Mouse (Mus musculus) ES-CJ7 (cell line): ENCODE measurements at regions not wholly inside any gene's neighbourhood (a gene's known extent, or its start where the extent isn't known, plus 50 kb on each side); places are given as distances from the start of the nearest gene placed in this dataset.

ENCODE experiments used
- DNase-seq: peaks from one replicate; pipeline ENCODE4 v3.0.0; 2011; ENCODE audit warnings: low read depth, low spot score

DNA sequence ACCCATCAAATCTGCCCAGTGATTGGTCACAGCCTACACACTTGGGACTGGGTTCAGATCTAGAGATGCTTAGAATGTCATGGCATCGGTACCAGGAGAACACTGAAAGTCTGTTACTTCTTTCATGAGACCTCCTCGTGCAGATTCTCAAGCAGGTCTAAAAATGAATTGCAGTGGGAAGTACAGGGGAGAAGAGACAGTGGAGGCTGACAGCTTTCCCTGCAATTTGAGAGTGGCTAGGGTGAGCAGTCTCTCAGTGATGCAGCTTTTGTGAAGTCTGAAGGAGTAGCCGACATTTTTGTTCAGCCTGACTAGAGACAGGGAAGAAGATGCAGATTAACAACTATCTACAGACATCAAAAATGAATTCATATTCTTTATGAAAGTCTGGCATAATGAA is 112.5 kb downstream of the Fam198b start:
- no peak for DNase-seq

DNA sequence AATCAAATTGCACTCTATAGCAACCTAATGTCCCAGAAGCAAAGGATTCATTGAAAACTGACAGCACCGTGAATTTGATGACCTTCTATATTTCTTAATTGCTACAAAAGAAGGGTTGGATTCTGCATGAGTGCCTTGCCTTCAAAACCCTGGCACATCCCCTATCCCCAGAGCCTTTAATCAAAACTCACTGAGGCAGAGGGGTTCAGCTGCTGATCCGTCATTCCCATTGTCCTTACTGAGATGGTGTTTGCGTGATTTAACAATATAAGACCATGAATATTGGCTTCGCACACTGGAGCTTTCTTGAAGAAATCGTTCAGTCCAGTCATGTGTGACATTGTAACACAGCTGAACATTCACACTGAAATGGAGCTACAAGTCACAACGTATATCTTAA is 118.0 kb downstream of the Fam198b start:
- DNase-seq, result no peak

DNA sequence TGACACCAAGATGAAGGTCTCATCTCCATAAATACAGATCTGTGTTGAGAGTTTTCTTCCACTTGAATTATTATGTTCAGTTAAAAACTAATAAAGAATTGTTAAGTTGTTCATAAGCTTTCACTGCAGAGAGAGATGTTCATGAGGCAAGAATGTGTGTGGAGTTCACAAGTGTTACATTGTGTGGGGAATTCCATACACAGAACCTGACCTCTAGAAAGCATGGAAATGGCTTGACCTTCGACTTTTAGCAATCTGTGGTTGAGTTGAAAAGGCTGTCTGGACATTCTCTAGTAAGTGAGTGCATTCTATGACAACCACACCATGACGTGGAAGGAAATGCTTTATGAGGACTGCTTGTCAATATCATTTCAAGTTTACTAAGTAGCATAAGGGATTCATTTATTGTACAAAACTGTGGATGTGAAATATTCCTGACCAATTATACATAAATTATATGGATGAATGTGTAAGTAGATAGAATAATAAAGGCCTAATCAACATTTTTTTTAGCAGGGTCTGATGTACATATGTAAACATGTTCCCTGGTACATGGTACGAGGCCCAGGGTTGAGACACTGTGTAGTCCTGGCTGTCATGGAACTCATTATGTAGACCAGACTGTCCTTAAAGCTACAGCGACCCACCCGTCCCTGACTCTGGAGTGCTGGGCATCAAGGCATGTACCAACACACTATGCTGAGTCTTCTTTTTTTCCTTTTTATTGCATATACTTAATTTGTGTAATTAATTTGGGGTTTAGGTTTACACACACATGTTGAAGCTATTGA is 119.2 kb downstream of the Fam198b start:
- no peak for DNase-seq

DNA sequence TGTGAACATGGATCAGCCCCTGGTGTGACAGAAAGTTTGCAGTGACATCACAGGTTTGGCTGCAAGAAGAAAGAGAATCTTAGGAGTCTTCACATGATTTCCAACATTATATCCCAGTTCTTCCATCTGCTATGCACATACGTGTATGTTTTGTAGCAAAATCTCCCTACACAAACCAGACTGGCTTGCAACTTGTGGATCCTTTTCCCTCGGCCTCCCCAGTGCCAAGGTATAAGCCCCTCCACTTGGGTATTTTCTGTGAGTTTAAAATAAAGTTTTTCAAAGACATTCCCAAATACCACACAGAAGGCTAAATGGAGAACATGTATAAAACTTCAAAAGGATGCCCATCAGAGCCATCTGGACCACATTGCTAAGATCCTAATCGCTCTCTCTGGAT is 120.2 kb downstream of the Fam198b start:
- DNase-seq, result no peak

DNA sequence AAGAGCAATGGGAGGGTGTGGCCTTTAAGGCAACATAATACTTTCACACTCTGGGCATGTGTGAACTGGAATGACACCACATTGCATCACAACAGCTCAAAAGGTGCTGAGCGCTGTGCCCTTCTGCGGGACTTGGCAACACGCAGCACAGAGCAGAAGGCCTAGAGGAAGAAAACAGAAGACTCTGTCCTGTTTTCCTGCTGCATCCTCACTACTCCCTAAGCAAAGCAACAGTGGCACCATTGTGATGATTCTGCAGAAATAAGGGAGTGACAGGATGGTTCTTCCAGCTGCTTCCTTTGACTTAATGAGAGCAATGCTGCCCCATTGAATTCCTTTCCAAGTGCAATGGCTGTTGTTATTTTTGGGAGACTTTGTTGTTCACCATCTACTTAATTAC is 120.6 kb downstream of the Fam198b start:
- DNase-seq, result no peak

DNA sequence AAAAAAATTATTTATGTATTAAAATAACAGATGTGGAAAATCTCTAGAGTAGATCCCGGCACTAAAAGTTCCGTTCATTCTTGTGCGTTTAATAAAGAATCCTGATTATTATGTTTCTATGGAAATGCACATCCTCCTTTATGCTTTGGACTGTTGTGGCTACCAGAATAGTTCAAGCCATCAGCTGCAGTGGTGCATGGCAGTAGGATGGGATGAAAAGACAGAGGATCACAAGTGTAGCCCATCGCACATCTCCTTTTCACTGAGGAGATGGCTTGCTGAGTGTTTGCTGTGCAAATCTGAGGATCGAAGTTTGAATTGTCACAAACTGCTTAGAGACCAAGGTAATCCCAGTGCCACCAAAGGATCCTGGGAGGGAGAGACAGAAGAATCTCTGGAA is 121.0 kb downstream of the Fam198b start:
- DNase-seq, result no peak

DNA sequence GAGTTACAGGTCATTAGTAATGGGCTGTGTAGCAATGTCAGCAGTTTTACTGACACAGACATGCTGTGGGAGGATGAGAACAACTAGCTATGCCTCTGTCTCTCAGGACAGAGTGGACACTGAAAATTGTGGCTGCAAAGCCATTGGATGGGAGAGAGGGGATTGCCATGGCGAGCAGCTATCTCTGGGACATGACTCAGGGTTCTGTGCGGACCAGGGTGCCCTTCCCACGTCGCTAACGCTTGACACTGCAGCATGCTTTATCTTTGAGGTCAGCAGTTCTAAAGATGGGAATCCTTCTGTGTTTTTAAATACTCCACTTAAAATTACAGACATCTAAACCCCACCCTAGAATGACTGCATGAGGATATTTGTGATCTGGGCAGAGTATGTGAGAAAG is 121.9 kb downstream of the Fam198b start:
- no peak for DNase-seq

DNA sequence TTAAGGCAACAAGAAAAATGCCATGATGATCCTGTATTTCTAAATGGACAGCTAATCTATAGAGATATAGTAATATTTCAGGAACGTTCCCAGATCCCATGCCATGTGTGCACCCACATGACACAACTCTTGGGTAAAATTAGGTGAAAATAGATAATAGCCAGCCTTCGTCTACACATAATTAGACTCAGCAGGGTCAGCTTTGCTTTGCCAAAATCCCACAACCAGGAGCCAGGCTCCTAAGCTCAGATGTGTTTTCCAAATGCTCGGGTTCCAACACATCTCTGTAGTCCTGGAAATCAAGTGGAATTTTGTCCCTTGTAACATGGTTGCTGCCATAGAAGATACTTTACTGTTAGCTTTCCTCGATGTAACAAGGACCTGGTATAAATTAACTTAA is 122.7 kb downstream of the Fam198b start:
- DNase-seq, result no peak

DNA sequence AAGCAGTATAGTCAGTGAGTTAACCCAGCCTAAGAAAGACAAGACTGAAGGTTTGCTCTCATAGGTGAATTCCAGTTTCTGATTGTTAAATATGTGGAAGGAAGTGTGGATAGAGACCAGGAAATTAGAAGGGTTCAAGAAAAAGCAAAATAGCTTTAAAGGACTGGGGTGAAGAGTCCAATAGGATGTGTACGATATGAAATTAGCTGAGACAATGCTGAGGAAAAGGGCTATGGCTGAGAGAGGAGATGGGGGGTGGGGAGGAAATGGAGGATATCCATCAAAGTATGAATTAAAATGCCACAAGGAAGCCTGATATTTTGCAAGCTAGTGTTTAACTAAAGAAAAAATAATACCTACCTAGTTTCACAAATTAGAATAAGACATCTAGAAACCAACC is 124.9 kb downstream of the Fam198b start:
- DNase-seq, result no peak

DNA sequence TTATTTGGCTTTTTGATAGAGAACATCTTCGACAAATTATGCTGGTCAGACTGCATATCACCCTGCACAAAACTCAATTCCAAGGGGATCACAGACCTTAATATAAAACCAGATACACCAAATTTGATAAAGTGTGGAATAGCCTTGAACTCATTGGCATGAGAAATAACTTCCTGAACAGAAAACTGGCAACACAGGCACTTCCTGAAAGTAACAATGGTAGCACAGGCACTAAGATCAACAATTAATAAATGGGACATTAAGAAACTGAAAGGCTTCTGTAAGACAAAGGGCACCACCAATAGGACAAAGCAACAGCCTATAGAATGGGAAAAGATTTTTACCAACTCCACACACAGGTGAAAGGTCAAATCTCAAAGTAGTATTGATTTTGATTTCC is 141.5 kb downstream of the Fam198b start:
- DNase-seq, result no peak

DNA sequence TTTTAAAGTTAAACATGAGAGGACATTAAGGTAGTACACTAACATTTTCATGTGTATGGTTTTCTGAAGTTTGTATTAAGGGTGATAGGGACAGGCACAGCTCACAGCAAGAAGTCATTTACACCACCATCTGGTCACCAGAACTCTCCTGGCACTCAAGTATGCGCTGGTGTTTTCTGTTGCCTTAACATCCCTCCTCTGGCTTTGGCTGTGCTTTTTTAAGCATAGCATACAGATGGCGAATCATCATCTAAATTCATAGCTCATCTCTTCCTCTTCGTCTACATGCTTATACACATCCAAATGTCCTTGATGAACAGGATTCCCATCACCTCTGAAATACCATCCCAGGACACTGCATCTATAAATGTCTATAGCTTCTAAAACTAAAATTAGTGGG is 148.7 kb downstream of the Fam198b start:
- DNase-seq, result no peak

DNA sequence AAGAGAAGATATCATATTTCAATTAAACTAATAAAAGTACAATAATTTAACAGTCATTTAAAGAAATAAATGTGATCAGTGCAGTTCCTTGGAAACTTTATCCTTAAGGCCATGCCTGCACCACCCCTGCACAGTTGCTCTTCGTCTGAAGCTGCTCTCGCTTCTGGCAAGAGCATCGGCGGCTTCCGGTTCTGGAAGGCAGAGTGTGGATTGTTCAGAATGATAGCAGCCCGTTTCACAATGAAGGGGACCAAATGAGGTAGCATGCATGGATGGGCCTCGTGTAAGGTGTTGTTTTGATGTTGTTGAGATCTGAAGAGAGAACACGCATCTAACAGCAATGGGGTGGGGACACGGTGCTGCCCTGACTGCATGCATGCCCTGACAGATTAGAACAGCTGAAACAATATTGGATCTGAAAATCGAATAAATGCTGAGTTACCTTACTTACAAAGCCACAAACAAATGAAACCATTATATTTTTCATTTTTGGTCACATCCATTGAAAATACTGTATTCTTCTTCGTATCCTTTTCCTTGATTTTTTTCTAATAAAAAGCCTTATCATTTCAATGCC is 154.3 kb downstream of the Fam198b start:
- no peak for DNase-seq

DNA sequence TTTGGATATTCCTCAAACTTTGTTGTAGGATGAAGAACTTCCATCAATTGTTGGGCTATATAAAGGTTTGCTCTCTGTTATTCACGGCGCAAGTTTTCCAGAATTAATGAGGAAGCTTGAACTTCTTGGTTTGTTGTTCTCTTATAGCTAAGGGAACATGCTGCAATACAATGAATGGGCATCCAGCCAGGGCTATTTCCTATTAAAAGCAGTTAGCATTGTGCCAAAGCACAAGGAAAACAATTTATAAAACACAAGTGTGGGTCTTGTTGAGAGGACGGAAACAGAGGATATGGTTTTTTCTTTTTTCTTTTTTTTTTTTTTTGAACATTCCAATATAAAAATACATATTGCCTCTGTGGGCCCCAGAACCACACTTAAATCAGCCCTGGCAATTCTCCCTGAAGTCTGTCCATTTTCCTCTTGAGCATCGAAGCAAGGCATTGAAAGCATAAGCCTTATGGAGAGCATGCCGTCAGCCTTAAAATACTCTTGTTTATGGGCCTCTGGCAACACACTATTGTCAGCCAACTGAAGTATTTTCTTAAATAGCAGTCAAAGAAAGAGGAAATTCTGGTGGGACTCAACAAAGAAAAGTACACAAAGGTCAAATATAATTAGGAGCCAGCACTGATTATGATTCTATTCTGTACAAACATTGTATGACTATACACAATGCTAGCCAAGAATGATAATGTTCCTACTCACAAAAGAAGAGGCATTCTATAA is 158.6 kb downstream of the Fam198b start:
- DNase-seq, result no peak

DNA sequence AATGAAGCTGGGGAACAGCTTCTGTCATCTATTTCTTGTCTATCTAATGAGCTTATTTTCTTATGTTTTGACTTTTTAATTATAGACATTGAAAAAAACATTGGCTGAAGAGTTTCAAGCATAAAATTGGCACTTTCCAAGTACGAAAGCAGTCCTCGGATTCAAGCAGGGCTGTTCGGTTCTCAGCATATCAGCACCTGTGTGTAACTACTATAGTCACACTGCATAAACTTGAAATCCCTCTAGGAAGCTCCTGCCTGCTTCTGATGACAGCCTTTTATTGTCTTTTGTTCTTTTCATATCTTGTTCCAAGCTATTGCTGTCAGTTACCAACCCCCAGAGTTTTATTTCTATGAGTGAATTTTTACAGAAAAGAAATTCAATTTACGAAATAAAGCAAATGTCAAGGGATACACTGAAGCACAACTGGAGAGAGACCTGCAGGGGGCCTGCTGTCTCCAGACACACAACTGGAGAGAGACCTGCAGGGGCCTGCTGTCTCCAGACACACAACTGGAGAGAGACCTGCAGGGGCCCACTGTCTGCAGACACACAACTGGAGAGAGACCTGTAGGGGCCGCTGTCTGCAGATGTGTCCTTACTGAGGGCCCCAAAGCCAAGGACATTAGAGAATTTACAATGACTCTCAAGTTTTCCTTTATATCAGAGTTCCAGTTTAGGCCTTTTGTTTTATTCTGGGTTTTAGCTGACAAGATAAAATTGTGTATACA is 165.3 kb downstream of the Fam198b start:
- DNase-seq, result peak; percentile 5

DNA sequence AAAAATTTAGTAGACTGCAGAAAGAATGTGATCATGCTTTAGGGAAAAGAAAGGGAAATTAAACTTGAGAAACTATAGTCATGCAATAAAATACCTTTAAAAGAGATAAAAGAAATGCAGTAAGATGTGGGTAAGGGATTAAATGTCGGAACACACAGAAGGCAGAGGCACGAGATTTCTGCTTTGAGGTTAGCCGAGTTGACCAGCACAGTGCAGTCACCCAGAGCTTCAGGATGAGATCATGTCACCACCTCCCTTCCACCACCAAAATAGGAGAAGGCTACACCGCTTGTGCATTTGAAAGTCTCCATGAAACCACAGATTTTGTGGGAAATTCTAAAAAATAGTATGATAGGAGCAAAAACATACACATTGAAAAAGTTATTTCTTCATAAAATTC is 166.6 kb downstream of the Fam198b start:
- DNase-seq, result no peak

DNA sequence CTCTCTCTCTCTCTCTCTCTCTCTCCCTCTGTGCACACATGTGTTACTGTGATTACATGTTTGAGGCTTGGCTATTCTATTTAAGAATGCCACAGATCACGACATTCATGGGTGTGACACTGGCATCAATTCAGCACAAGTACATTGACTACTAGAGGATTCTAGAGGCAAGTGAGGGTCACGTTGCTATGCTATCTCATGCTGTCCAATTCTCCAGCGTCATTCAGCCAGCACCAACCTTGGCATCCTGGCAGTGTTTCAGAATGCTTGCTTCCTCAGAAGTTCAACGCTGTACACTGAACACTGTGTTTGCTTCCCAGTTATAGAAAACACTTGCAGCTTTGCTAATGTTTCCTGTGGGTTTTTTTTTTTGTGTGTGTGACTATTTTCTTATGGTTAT is 167.6 kb downstream of the Fam198b start:
- DNase-seq, result no peak

DNA sequence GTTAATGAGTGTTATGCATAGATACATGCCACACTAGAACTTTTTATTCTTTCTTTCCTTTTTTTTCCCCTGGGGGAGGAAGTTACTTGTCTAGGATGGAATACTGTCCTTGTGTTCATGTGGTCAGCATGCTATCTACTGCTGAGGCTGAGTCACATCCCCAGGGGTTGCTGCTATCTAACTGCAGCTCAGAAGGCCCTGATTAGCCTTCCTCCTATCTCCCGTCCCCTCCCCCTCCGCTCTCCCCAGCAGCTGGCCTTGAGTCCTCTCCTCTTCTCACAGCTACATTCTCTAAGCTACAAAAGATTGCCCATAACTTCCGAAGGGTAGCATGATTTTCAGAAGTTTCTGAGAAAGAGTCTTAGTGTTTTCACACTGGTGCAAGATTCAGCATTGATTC is 168.5 kb downstream of the Fam198b start:
- DNase-seq, result no peak

DNA sequence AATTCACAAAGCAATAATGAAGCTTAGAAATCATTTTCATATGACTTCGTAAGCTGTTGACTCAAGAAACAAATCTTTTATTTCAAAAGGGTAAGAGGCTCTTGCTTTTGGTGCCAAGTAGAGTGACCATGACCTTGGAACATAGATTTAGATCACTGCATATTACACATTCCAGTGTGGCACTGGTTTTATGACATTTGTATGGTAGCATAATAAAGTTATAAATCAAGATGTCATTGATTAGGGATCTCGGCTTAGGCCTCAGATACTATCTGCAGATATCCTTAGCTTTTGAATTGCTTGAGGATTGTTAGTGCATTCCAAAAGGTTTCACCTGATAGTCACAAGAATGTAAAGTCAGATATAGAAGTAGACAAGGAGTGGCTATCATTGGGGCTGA is 169.1 kb downstream of the Fam198b start:
- no peak for DNase-seq

DNA sequence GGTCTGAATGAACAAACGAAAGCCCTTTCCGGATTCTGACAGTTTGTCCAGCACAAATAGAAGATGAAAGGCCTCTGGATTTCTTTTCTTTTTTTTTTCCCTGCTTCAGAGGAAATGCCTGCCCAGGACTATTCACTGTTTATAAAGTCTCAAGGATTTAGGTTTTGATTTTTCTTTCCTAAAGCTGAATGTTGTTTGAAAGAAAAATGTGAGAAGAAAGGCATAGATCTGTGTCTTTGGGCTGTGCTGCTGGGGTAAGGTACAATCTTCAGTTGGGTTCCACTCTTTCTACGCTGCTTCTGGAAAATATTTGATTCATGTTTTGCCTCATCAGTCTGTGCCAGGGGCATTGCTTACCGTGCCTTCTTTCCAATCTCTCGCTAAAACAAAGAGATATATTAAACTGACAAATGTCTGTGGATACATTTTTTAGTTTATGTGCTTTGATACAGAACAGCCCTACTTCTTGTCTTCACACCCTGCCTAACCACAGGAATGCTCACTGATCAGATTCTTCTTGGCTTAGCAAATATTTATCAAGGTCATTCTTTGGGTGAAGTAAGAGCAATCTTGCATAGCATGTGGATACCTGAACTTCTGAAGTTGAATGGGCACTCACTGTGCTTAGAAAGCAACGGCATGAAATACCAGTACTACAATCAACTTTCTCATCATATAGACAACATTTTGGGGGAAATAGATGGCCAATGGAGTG is 172.5 kb downstream of the Fam198b start:
- DNase-seq, result no peak

DNA sequence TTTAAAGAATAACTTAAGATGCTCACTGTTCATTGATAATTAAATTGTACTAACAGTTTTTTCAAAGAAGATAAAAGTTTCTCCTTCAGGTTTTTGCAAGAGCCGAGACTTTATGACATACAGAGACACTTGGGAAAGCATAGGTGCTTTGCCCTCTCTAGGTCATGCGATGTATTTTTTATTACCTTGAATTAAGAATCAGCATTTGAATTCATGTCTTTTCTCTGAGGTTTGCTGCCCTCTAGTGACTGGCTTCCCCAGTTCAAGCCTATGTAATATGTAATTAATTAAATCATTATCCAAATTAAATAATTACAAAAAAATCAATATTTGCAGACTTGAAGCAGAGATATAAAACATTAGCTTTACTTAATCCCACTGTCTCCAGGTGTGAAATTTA is 174.4 kb downstream of the Fam198b start:
- DNase-seq, result peak; percentile 9

DNA sequence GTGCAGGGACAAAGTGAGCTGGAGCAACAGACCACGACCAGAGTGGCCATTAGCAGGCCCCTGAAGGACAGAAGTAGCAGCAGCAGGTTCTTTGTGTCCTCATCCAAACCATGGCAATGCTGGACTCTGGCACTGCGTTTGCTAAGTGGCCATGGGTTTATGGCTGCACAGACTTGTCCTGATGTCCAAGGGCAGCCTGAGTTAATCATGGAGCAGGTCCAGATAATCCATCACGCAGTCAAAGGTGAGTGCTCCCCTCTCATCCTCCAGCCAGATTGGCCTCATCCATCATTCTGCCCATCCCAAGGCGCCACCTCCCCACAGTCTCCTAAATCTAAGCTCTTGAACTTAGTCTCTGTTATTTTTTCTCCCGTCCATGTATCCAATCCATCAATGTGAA is 186.4 kb downstream of the Fam198b start:
- no peak for DNase-seq
